In genomic region chr6:40048969-40049908, GRCm38 (mm10) we compare ENCODE assay signal across 9 mouse cellular contexts.
DNase-seq lines count a peak whose midpoint lies in the region; ATAC-seq and TF ChIP-seq lines count a peak whose summit lies in the region.
"Had no signal": no experiment of that assay in that cellular context is flagged by ENCODE, and none has a peak within 500 bp of the region (broad histone marks: within the 10 kb centered on the region; RNA-seq: fewer than 3 reads in every experiment).

No protein-coding gene starts in this region.

- no peaks in the 10 kb centered on the region for H3K9me3 ChIP-seq in stomach, postnatal 0 days (ENCODE audit: control insufficient read depth, low read length)
- H3K9me3 ChIP-seq: heart, embryonic 15.5 days had no signal

- peak; percentile 48 for TF ChIP-seq CTCF in stomach, postnatal 0 days (IDR thresholded peaks at IDR 0.05; ENCODE audit: low read depth)

- no peaks in the 10 kb centered on the region for H3K27me3 ChIP-seq in stomach, postnatal 0 days (ENCODE audit: control insufficient read depth, insufficient read depth, low read length)
- H3K27me3 ChIP-seq: heart, embryonic 15.5 days had no signal

- DNase-seq in kidney, adult 9 months: peak; percentile 13
- no peak for DNase-seq in kidney, adult 11 months
- peak; percentile 5 for DNase-seq in adrenal gland, postnatal 25 days
- peak; percentile 69 to 84 for DNase-seq in frontal cortex, adult 2 months (ENCODE audit: extremely low spot score in 1 of 2, low spot score in 1 of 2)
- peak; percentile 80 to 88 for DNase-seq in left cerebral cortex, postnatal 14 days (ENCODE audit: low spot score in 2 of 2)
- DNase-seq in stomach, postnatal 0 days (ENCODE audit: low spot score): no peak
- DNase-seq in urinary bladder, adult 18-20 months (ENCODE audit: low spot score in 2 of 2): no peak
- DNase-seq in natural killer cell, adult 2 months (ENCODE audit: low spot score in 2 of 2): no peak

- 41% methylated on average over 11 of the region's 11 CpGs for WGBS in stomach, postnatal 0 days

- intact Hi-C loops in left cerebral cortex, postnatal 14 days (cut with DNase I): no loop called here

- no peaks in the 10 kb centered on the region for H3K4me1 ChIP-seq in stomach, postnatal 0 days (replicated peaks; ENCODE audit: control insufficient read depth, insufficient read depth)
- H3K4me1 ChIP-seq: heart, embryonic 15.5 days had no signal

- no peak overlapping the region for H3K27ac ChIP-seq in stomach, postnatal 0 days (replicated peaks)
- H3K27ac ChIP-seq: heart, embryonic 15.5 days had no signal

- no peak overlapping the region for H3K4me3 ChIP-seq in stomach, postnatal 0 days (ENCODE audit: low read depth, low read length)
- H3K4me3 ChIP-seq: heart, embryonic 15.5 days had no signal

- no peak overlapping the region for H3K4me2 ChIP-seq in stomach, postnatal 0 days (replicated peaks; ENCODE audit: low read depth)
- H3K4me2 ChIP-seq: heart, embryonic 15.5 days had no signal

- no peak for ATAC-seq in stomach, postnatal 0 days (ENCODE audit: low FRiP score, low TSS enrichment)

- H3K9ac ChIP-seq in stomach, postnatal 0 days (ENCODE audit: low read length): no peak overlapping the region
- H3K9ac ChIP-seq: heart, embryonic 15.5 days had no signal

- no peak for TF ChIP-seq EP300 in stomach, postnatal 0 days (optimal IDR thresholded peaks at IDR 0.05)

- H3K36me3 ChIP-seq in stomach, postnatal 0 days (ENCODE audit: control insufficient read depth, insufficient read depth, low read length): no peaks in the 10 kb centered on the region
- H3K36me3 ChIP-seq: heart, embryonic 15.5 days had no signal

Comparison
In these comparisons a context has a peak if more than half of its experiments do, and no peak if none do; other contexts are left out.
1. DNase-seq: peak in kidney, adult 9 months (single experiment), adrenal gland, postnatal 25 days (single experiment), frontal cortex, adult 2 months (2 of 2) and left cerebral cortex, postnatal 14 days (2 of 2); none in kidney, adult 11 months (single experiment), stomach, postnatal 0 days (single experiment), urinary bladder, adult 18-20 months (0 of 2) and natural killer cell, adult 2 months (0 of 2).